Mouse (Mus musculus): ENCODE data around the gene Rpl15. TPM values are rescaled to one million over a fixed set of nuclear protein-coding genes. Genes with fewer than 3 reads are reported as not detected.

The Rpl15 gene
- 322 and 334 TPM in 2 replicates for polyA plus RNA-seq (2015; fragmentation: Nextera tagmentation; extraction: Ambion mirVana)

- Histone ChIP-seq H3K4me2 (replicated peaks) (peak within 1 kb of the TSS; percentile 80), H3K4me3 (replicated peaks) (peak within 1 kb of the TSS; percentile 90), H3K27me3 (no peaks in the 10 kb centered on the region), H3K36me3 (peaks cover 22% of the 10 kb centered on the region), H3K9me3 (no peaks in the 10 kb centered on the region), H3K4me1 (replicated peaks) (peaks cover 26% of the 10 kb centered on the region), H3K9ac (replicated peaks) (peak within 1 kb of the TSS; percentile 99), H3K27ac (peak within 1 kb of the TSS; percentile 86)
- ATAC-seq, result peak; percentile 100
- under 1% methylated on average over 73 of the region's 78 CpGs for WGBS
These were observed at the start of gene Rpl15, which contains the start of gene Nkiras1 for GRCm38 (mm10) chr14:18270529-18271441. TSS of gene Rpl15 (minus strand) at chr14:18271391. TSS of gene Nkiras1 (plus strand) at chr14:18271136.

GRCm38 (mm10) chr14:18317457-18318411, 46.5 kb upstream of the Rpl15 start:
- no peaks in the 10 kb centered on the region for H3K9me3 ChIP-seq
- H3K27ac ChIP-seq, result no peak overlapping the region
- no peak overlapping the region for H3K9ac ChIP-seq (replicated peaks)
- H3K4me3 ChIP-seq (replicated peaks), result no peak overlapping the region
- no peaks in the 10 kb centered on the region for H3K27me3 ChIP-seq
- WGBS, result 87% methylated on average over 11 of the region's 11 CpGs
- no peaks in the 10 kb centered on the region for H3K4me1 ChIP-seq (replicated peaks)
- H3K36me3 ChIP-seq, result peaks cover 2% of the 10 kb centered on the region; the same call in 1 of the 2 replicates
- H3K4me2 ChIP-seq (replicated peaks), result no peak overlapping the region
- no peak for ATAC-seq

GRCm38 (mm10) chr14:18304165-18304564, 33.0 kb upstream of the Rpl15 start:
- ATAC-seq, result 0 out of 2 replicates have a peak, but pooled peaks have one; percentile 45
- 94% methylated on average over 5 of the region's 5 CpGs for WGBS

DNA sequence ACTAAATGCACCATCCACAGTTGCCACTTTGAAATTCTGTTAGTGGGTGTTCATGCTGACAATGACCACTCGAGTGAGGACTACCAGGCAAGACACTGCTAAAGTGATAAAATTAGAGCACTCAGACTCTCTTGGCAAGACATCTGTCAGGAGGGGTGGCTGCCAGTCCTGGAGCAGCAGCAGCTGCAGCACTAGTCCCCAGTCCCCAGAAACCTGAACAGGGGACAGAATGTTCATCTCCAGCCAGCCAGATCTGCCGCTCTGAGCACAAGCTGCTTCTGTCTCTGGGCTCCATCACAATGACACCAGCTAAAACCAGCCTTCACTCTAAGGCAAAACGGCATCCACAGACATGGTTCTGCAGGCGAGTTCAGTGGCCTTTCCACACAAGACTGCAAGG, 32.1 kb upstream of the Rpl15 start:
- no peaks in the 10 kb centered on the region for H3K9me3 ChIP-seq

More at GRCm38 (mm10) chr14:18304165-18304564, 33.0 kb upstream of the Rpl15 start:
- H3K27me3 ChIP-seq, result no peaks in the 10 kb centered on the region
- H3K36me3 ChIP-seq, result peaks cover 7% of the 10 kb centered on the region; the same call in 1 of the 2 replicates
- no peak overlapping the region for H3K27ac ChIP-seq
- H3K9ac ChIP-seq (replicated peaks), result no peak overlapping the region
- H3K4me2 ChIP-seq (replicated peaks), result no peak overlapping the region
- H3K9me3 ChIP-seq, result no peaks in the 10 kb centered on the region
- peaks cover 15% of the 10 kb centered on the region for H3K4me1 ChIP-seq (replicated peaks)
- H3K4me3 ChIP-seq (replicated peaks), result no peak overlapping the region

DNA sequence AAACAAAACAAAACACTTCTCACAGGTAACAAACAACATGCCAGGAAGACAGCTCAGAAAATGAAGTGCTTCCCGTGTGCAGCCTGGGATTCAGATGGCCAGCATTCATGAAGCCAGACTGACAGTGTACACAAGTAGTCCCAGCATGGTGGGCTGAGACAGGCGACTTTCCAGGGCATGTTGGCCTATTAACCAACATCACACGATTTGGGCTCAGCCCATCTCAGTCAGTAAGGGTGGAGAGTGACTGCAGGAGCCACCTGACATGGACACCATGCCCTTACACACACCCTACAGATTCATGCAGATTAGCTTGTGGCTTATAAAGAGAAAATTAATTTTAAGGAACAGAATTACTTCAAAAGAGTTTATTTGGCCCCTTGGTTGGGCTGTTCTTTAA, 31.6 kb upstream of the Rpl15 start:
- ATAC-seq, result no peak
- no peaks in the 10 kb centered on the region for H3K9me3 ChIP-seq
- H3K36me3 ChIP-seq, result peaks cover 14% of the 10 kb centered on the region; the same call in 1 of the 2 replicates
- H3K4me3 ChIP-seq (replicated peaks), result no peak overlapping the region
- no peaks in the 10 kb centered on the region for H3K27me3 ChIP-seq
- no peak overlapping the region for H3K9ac ChIP-seq (replicated peaks)
- H3K4me2 ChIP-seq (replicated peaks), result no peak overlapping the region
- peaks cover 15% of the 10 kb centered on the region for H3K4me1 ChIP-seq (replicated peaks)
- H3K27ac ChIP-seq, result no peak overlapping the region
- 76% methylated on average over 3 of the region's 3 CpGs for WGBS

More for the DNA sequence above, 32.1 kb upstream of the Rpl15 start:
- Histone ChIP-seq H3K27me3 (no peaks in the 10 kb centered on the region), H3K4me1 (replicated peaks) (peaks cover 15% of the 10 kb centered on the region), H3K27ac (no peak overlapping the region), H3K36me3 (peaks cover 14% of the 10 kb centered on the region; the same call in 1 of the 2 replicates), H3K4me3 (replicated peaks) (no peak overlapping the region), H3K9ac (replicated peaks) (no peak overlapping the region), H3K4me2 (replicated peaks) (no peak overlapping the region)
- ATAC-seq, result no peak
- WGBS, result 91% methylated on average over 4 of the region's 4 CpGs

GRCm38 (mm10) chr14:18301591-18301990, 30.4 kb upstream of the Rpl15 start:
- ATAC-seq, result no peak
- Histone ChIP-seq H3K27me3 (no peaks in the 10 kb centered on the region), H3K9me3 (no peaks in the 10 kb centered on the region), H3K27ac (no peak overlapping the region), H3K9ac (replicated peaks) (no peak overlapping the region; the same call in 1 of the 2 replicates), H3K4me2 (replicated peaks) (no peak overlapping the region), H3K4me1 (replicated peaks) (peaks cover 15% of the 10 kb centered on the region), H3K4me3 (replicated peaks) (no peak overlapping the region), H3K36me3 (peaks cover 14% of the 10 kb centered on the region; the same call in 1 of the 2 replicates)
- 84% methylated on average over 3 of the region's 3 CpGs for WGBS

DNA sequence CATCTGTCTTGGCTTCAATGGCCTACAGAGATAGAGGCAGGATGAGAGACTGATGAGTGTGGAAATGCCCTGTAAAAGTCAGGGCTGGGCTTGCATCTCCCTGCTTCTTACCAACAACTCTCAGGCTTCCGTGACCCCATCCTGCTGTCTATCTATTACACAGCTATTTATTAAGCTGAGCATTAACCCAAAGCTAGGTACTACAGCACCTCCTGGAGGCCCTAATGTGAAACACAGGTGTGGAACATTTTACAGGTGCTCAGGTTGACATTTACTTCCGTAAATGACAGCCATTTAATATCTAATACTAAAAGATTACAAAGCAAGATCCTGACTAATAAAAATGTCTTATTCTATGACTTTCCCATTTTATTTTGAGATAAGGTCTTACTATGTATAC, 29.5 kb upstream of the Rpl15 start:
- H3K4me2 ChIP-seq (replicated peaks), result no peak overlapping the region
- no peak overlapping the region for H3K4me3 ChIP-seq (replicated peaks)
- peaks cover 15% of the 10 kb centered on the region for H3K4me1 ChIP-seq (replicated peaks)
- 97% methylated on average over 2 of the region's 2 CpGs for WGBS
- ATAC-seq, result no peak
- H3K9me3 ChIP-seq, result no peaks in the 10 kb centered on the region
- peaks cover 7% of the 10 kb centered on the region; the same call in 1 of the 2 replicates for H3K36me3 ChIP-seq
- no peak overlapping the region for H3K9ac ChIP-seq (replicated peaks)
- H3K27ac ChIP-seq, result no peak overlapping the region
- no peaks in the 10 kb centered on the region for H3K27me3 ChIP-seq

GRCm38 (mm10) chr14:18298874-18299273, 27.7 kb upstream of the Rpl15 start:
- H3K9ac ChIP-seq (replicated peaks), result no peak overlapping the region
- no peaks in the 10 kb centered on the region for H3K27me3 ChIP-seq
- H3K27ac ChIP-seq, result no peak overlapping the region
- H3K9me3 ChIP-seq, result no peaks in the 10 kb centered on the region
- no peak for ATAC-seq
- H3K4me1 ChIP-seq (replicated peaks), result peaks cover 15% of the 10 kb centered on the region
- 97% methylated on average over 2 of the region's 2 CpGs for WGBS
- H3K4me2 ChIP-seq (replicated peaks), result no peak overlapping the region
- H3K36me3 ChIP-seq, result peaks cover 10% of the 10 kb centered on the region; the same call in 1 of the 2 replicates
- no peak overlapping the region for H3K4me3 ChIP-seq (replicated peaks)

DNA sequence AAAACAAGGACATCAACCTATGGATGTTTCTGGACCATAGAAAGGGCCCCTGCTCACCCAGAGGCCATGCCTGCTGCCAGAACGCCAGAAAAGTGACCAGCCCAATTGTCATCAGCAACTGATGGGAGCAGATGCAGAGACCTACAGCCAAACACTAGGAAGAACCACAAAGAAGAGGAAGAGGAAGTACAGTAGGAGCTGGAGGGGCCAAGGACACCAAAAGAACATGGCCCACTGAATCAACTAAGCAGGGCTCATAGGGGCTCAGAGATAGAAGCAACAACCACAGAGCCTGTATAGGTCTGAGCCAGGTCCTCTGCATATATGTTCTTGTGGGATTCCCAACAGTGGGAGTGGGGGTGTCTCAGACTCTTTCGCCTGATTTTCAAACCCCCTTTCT, 26.2 kb upstream of the Rpl15 start:
- WGBS, result 86% methylated on average over 2 of the region's 2 CpGs
- no peak for ATAC-seq
- Histone ChIP-seq H3K4me2 (replicated peaks) (no peak overlapping the region), H3K27ac (no peak overlapping the region), H3K36me3 (peaks cover 10% of the 10 kb centered on the region; the same call in 1 of the 2 replicates), H3K4me3 (replicated peaks) (no peak overlapping the region), H3K9ac (replicated peaks) (no peak overlapping the region), H3K9me3 (no peaks in the 10 kb centered on the region), H3K4me1 (replicated peaks) (peaks cover 6% of the 10 kb centered on the region), H3K27me3 (no peaks in the 10 kb centered on the region)

GRCm38 (mm10) chr14:18292578-18292977, 21.4 kb upstream of the Rpl15 start:
- whole genome bisulfite sequencing, result 97% methylated on average over 3 of the region's 3 CpGs
- H3K4me3 ChIP-seq (replicated peaks), result no peak overlapping the region
- no peak for ATAC-seq

GRCm38 (mm10) chr14:18292111-18292510, 20.9 kb upstream of the Rpl15 start:
- Histone ChIP-seq H3K9ac (replicated peaks) (no peak overlapping the region), H3K27ac (no peak overlapping the region), H3K4me3 (replicated peaks) (no peak overlapping the region), H3K4me1 (replicated peaks) (no peaks in the 10 kb centered on the region), H3K4me2 (replicated peaks) (no peak overlapping the region), H3K27me3 (no peaks in the 10 kb centered on the region), H3K9me3 (no peaks in the 10 kb centered on the region), H3K36me3 (0 out of 2 replicates have a peak, but pooled peaks cover 3% of the 10 kb centered on the region)
- no peak for ATAC-seq
- WGBS, result 92% methylated on average over 3 of the region's 3 CpGs

More at GRCm38 (mm10) chr14:18292578-18292977, 21.4 kb upstream of the Rpl15 start:
- no peaks in the 10 kb centered on the region for H3K27me3 ChIP-seq
- H3K36me3 ChIP-seq, result 0 out of 2 replicates have a peak, but pooled peaks cover 3% of the 10 kb centered on the region
- no peaks in the 10 kb centered on the region for H3K4me1 ChIP-seq (replicated peaks)
- H3K4me2 ChIP-seq (replicated peaks), result no peak overlapping the region
- H3K9me3 ChIP-seq, result no peaks in the 10 kb centered on the region
- no peak overlapping the region for H3K9ac ChIP-seq (replicated peaks)
- H3K27ac ChIP-seq, result no peak overlapping the region

Data from midbrain, embryonic 13.5 days (tissue).